Mouse (Mus musculus): Measurements from ENCODE around the gene Fbxo4. TPM values are rescaled to one million over a fixed set of nuclear protein-coding genes. Genes with fewer than 3 reads are reported as not detected.

Gene Fbxo4
- total RNA-seq (2021) = 1 to 10 TPM; 7.0 to 7.8 TPM
- long read RNA-seq, experiment 1, partial matches to known transcripts = 2 of 6 reads
- long read RNA-seq, experiment 1, other reads (novel, unspliced or antisense) = 1 of 6 reads
- long read RNA-seq, experiment 2, transcript Fbxo4-201 (7 exons, 1,565 nt) = major isoform, 5 of 7 reads
- long read RNA-seq, experiment 2, partial matches to known transcripts = 1 of 7 reads
- long read RNA-seq, experiment 2, other reads (novel, unspliced or antisense) = 1 of 7 reads

DNA sequence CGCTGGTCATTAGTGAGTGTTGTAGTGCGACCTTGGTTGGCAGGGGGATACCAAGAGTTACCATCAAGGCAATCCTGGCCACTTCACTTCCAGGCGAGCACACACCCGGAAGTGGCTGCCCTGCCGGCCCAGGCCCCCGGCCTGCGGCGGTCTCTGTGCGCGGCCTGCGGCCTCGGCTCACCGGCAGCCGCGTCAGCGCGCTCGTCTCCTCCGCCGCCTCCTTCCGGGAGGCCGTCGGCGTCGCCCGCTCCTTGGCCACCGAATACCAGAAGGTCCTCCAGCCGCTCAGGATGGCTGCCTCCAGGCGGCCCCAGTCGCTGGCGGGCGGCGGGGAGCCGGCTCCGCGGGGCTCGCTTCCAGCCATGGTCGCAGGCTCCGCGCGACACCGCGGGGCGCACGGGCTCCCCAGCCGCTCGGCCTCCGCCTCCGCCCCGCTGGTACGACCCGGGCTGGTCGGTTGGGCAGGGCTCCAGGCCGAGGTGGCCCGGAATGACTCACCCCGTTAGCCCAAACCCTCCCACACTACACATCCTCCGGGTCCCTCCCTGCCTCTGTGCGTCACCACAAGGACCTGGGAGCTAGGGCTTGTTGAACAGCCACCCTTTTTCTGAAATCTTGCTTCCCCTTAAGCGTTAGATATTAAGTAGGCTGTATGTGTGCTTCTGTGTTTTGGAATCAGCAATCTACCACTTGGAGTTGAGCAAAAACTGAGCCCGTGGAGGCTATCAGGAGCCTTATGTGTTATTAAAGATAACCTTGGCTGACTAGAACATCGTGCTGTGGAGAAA is at the start of gene Fbxo4:
Fbxo4 (minus strand) TSS at position 513 of the 788 bp plus-strand sequence.
- peak; percentile 91 to 92 for DNase-seq

DNA sequence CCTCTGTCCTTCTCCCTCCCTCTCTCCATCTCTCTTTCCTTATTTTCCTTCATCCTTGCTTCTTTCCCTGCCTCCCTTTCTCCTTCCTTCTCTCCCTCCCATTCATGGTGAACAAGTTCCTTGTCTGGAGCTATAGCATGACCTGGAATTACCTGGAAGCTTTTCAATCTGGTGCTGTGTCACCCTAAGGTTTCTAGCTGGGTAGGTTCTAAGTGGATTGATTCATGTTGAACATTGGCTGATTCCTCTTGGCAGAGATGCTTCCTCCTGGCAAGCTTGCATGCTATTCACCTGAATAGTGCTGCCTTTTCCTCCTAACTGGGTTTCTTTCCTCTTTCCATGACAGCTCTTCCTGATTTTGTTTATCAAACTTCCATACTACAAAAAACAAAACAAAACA is 49.6 kb upstream of the Fbxo4 start:
- DNase-seq = peak in 1 of 2 experiments; percentile 9

GRCm38 (mm10) chr15:4028411-4028700 is 49.0 kb upstream of the Fbxo4 start:
- peak in 1 of 2 experiments; percentile 31 for DNase-seq

- peak in 1 of 2 experiments; percentile 20 for DNase-seq
These were observed 48.5 kb upstream of the Fbxo4 start for GRCm38 (mm10) chr15:4027671-4028410.

- peak; percentile 91 to 95 for DNase-seq
These were observed 47.6 kb upstream of the Fbxo4 start for GRCm38 (mm10) chr15:4026831-4027584.

- peak; percentile 89 to 95 for DNase-seq
These were observed 46.9 kb upstream of the Fbxo4 start, which contains the start of gene Oxct1 for GRCm38 (mm10) chr15:4026231-4026773. TSS of gene Oxct1 (plus strand) at chr15:4026383.

GRCm38 (mm10) chr15:4025508-4025904 is 46.1 kb upstream of the Fbxo4 start:
- DNase-seq = peak; percentile 63 to 66

DNA sequence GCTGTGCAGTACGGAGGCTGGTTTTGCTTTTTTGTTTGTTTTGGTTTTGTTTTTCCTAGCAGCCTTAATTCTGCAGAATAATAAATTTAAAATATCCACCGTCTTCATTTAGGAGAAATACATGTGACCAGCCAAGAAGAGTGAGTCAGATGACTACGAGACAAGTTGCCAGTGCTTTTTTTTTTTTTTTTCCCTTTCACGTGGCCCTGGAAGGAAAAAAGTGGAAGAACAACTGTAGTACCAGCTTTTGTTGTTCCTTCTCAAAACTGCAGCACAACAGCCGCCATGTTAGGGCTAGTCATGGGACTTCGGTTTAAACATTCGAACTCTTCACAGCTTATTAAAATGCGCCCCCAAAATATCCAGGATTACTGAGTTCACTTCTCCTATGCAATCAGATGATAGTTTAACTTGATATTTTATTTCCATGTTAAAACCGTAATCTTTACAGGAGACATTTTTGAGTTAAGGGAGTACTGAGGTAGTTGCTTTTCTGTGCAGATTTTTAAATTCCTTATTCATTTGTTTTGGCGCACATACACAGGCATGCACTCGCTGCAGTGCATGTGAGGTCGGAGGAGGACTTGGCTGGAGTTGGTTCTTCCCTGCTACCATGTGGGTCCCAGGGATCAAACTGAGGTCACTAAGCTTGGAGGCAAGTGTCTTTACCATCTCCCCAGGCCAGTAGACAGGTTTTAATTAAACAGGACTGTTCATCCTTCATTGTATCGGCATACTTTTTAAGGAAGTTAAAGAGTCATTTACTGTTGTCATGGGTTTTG is 45.5 kb upstream of the Fbxo4 start:
- peak; percentile 18 to 46 for DNase-seq

GRCm38 (mm10) chr15:4023747-4024146 is 44.4 kb upstream of the Fbxo4 start:
- DNase-seq = no peak

DNA sequence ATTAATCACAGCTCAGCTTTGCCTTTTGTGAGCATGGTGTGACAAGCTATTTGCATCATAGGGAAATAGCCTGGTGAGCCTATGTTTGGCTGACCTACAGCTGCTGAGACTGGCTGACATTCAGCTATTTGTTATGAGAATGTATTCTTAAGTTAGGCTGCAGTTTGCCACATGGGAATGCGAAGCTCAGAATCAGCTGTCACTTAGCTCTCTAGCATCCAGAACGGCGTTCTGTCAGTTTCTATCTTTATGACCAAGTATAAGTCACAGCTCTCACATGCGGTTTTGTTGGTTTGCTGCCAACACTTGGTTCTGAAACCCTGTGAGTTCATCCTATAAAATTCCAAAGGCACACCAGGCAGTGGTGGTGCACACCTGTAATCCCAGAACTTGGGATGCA is 41.3 kb upstream of the Fbxo4 start:
- DNase-seq = peak; percentile 35 to 47

- DNase-seq = no peak
These were observed 34.5 kb upstream of the Fbxo4 start for GRCm38 (mm10) chr15:4013873-4014272.

GRCm38 (mm10) chr15:4000536-4000935 is 21.2 kb upstream of the Fbxo4 start:
- no peak for DNase-seq

GRCm38 (mm10) chr15:3999144-3999543 is 19.8 kb upstream of the Fbxo4 start:
- no peak for DNase-seq

DNA sequence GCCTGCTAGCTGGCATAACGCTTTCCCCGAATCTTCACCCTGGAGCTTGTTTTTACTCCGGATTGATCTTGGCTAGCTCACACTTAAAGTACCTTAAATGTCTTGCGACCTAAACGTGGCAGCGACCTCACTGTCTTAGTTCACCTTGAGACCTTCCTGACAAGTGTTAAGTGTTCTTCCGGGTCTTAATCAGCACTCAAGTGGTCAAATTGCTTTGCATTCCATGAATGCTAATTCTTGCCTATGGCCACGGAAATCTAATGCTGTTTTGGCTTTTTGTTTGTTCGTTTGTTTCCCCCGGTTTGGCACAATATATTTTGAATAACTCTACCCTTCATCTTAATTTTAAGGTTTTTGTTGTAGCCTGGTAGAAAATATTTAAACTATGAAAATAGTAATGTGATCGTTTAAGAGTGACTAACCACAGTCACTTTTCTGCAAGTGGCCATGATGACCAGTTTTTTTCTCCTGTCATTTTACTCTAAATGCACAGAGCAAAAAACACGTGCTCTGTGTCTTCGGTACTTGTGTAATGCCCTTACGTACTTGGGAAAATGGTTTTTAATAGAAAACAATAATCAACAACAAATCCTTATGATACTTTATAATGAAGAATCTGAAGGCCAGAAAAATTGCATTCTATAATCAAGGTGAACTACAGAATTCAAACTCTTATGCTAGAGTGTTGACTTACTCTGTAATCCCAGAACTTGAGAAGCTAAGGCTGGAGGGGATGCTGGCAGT is 17.1 kb upstream of the Fbxo4 start:
- no peak for DNase-seq

GRCm38 (mm10) chr15:3995448-3996266 is 16.3 kb upstream of the Fbxo4 start, which contains the start of gene AW549877:
TSS of gene AW549877 (minus strand) at chr15:3995744.
- DNase-seq = peak; percentile 97 to 99

- no peak for DNase-seq
These were observed 15.6 kb upstream of the Fbxo4 start for GRCm38 (mm10) chr15:3994852-3995447.

GRCm38 (mm10) chr15:3987981-3988380 is 8.6 kb upstream of the Fbxo4 start:
- DNase-seq = peak; percentile 13 to 50

DNA sequence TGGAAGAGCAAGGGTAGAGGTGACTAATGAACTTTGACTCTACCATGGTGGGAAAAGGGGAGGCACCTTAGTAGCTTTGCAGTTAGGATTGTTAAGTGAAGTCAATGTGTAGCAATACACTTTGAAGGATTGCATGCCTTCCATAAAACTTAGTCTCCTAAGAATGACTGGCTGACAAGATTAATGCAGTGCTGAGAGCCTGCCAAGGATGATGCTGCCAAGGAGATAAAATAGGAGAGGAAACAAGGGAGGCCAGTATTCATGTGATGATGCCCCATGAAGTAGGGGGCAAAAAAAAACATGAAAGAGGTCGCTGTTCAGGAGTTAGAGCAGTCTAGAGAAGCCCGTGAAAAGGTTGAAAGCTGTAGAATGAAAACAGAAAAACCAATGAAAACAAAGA is 5.5 kb upstream of the Fbxo4 start:
- no peak for DNase-seq

- DNase-seq = no peak
These were observed 3.4 kb upstream of the Fbxo4 start for GRCm38 (mm10) chr15:3982732-3983131.
